Mouse (Mus musculus) CD4-positive helper T cell, adult 2 months (primary cell): ENCODE measurements around the gene Glis3.

Experiments
- DNase-seq: peaks from one replicate; pipeline ENCODE4 v3.0.0-alpha.2; 2012; ENCODE audit warnings: low read depth, missing footprints, low spot score

Glis3 gene

DNA sequence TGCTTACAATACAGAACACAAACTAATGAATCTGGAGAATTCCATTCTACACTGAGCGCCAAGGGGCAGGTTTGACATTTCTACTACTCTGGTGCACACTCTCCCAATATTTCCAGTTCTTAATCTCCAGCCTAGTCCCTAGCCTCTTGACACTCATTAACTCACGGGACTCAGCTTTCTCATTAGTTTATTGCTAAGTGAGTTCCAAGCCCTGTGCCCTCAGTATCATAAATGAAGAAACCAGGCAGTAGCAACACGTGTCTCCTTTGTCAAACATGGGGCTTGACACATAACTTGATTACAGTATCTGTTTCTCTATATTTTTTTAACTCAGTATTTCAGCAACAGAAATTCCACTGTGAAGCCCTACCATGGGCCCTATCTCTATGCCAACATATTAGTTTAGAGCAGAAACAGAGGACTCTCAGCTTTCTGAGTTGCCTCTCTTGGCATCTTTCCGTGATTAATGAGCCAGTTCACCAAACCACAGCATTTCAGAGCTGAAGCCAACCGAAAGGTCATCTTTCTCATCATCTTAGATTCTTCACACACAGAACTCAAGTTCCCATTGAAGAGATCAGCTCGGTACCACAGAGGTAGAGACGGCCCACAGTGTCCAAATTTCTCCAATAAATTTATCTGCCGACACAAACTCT lies 186.1 kb downstream of the Glis3 start:
- no peak for DNase-seq

DNA sequence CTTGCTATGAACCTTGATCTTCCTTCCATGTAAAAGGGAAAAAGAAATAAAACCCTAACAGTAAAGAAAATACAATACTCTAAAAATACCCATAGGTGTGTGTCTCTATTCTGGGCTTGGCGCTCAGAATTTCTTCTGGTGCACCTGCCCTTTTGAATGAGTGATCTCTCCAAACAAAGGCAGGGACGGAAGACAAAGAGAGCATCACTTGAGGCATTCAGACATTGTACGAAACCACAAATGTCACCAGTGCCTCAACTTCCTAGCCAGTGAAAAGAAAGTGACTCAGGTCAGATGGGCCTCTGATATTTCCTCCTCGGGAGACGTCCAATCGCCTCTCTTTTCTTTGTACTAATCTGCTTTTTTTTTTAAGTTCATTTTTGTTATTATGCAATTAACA lies 201.8 kb downstream of the Glis3 start:
- DNase-seq = no peak

DNA sequence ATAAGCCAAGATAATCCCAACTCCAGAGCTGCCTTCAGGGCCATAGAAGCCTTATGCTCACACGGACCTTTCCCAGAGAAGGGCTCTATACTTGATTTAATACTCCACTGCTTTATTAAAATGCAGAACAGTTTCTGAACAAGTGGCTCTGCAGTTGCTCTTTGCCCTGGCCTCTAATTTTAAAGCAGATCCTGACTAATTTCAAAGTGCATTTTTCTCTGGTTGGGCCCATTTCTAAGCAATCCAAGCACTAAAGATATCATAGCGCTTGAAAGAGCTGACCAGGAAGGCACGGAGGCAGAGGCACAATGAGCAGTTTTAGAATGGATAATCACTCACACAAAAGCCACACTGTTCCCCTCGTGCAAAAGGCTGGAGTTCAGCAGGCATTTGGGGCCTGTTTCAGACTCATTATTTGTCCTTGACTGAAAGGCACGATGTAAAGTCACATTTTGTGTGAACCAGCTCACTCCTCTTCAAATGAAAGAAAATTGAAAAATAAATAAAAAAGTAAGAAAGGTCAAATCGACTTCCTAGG lies 202.5 kb downstream of the Glis3 start:
- DNase-seq = no peak

DNA sequence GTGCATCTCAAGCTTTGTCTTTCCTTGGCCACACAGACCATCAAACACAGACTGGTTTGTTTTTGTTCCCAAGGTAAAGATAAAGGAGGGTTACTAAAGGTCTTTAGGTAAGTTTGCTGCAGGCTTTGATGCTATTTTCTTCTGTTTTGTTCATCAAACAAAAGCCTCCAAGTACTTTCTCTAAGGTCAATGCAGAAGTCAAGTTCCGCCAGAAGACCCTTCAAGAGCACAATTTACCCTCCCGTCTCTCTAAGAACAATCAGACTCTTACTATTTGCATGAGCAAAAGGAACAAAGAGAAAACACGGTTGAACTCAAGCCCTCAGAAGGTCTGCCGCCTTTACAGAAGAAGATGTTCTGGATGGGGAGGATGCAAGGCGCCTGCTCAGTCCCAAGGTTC lies 206.3 kb downstream of the Glis3 start:
- DNase-seq = no peak

DNA sequence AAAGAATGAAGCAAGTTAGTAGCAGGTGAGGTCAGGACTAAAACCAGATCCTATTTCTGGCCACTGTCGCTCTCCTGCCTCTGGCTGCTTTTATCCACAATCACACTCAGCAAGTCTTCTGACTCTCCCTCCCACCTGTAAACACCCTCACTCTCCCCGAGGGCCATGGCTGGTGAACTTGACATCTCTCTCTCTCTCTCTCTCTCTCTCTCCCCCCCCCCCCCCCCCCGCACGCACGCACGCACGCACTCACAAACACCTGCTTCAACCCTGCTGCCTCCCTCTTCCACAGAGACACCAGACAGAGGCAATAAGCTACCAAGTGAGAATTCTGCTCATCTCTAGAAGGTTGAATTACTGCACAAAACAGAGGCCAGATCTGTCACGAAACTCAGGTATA lies 208.7 kb downstream of the Glis3 start:
- DNase-seq = no peak

DNA sequence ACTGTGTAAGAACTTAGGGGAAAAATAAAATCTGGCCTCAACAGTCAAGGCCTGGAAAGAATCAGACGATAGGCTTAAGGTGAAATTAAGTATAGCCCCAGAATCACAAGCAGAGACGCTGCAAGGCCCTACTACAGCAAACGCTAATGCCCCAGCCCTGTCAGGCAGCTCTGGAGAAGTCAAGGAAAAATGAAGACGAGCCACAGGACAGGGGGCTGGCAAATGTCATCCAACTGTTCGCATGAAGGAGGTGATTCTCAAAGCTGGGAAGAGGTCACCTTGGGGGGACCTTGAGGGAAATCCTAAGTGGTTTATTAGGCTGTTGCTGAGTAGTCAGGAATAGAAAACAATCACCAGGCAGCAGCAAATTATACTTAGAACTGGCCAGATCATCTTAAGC lies 214.1 kb downstream of the Glis3 start:
- DNase-seq = no peak

DNA sequence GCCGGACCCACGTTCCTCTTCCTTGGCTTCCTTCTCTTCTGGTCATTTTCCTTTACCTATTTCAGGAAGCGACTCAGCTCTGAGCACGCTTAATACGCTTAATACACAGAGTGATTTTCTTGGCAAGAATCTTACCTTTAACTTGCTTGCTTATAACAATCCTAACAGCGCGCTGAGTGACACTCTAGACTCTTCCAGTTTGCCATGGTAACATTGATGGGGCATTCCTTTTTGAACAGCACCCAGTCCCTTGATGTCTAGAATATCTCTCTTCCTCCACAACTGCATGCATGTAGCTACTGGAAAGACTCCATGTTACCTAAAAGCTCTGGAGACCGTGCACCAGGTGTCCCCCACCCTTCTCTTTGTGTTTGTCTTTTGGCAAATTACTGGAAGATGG lies 225.5 kb downstream of the Glis3 start:
- DNase-seq = no peak

DNA sequence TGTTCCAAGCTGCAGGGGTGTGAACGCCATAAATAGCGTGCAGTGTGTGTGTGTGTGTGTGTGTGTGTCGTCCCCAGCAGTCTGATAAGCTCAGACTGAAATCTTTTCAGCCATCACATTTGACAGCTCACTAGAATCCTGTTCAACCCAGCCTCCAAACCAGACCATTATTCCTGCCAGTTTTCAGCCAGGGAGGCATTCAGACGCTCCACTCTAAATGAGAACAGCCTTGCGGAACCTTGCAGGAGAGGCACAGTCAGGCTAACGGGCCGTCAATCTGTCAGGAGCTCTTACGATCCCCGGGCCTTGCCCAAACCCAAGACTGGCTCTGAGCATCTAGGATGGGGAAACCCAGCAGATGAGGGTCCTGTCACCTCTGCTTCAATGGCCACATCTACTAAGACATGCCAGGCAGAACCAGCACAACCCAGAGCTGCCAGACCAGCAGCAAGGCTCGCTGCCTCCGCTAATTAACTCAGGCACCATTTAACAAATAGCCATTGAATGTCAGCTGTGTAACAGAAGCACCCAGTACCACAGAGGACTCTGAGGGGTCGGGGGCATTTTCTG lies 226.8 kb downstream of the Glis3 start:
- no peak for DNase-seq

DNA sequence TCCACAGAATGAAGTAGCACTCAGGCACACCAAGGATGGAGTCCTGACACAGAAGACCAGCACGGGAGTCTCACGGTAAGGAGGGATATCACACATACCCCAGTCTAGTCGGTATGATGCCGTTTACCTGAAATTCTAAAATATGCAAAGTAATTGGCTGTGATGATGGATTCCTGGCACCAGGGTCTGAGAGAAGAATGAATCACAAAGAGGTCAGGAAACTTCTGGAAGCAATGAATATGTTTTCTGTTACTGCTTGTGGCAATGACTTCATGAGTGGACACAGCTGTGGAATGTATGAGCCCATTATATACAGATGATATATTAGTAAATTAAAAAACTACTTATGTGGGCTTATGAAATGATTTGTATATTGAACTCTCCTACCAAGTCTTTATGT lies 231.1 kb downstream of the Glis3 start:
- DNase-seq = no peak

DNA sequence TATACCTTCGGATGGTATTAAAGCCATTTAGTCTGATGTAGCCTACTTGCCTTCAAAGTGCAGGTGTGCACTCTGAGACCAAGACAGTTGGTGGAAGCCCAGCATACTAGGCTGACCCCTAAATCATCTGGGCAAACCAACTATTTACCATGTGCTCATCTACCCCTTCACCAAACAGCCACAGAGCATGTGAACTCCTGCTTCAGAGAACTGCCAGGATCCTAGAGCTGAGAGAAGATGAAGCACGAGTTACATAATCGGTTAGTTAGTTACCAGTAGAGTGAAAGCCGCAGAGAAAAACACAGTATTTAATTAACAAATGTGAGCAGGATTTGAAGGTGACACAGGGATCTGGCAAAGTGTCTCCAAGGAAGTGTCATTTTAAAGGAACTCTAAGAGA lies 237.7 kb downstream of the Glis3 start:
- no peak for DNase-seq

DNA sequence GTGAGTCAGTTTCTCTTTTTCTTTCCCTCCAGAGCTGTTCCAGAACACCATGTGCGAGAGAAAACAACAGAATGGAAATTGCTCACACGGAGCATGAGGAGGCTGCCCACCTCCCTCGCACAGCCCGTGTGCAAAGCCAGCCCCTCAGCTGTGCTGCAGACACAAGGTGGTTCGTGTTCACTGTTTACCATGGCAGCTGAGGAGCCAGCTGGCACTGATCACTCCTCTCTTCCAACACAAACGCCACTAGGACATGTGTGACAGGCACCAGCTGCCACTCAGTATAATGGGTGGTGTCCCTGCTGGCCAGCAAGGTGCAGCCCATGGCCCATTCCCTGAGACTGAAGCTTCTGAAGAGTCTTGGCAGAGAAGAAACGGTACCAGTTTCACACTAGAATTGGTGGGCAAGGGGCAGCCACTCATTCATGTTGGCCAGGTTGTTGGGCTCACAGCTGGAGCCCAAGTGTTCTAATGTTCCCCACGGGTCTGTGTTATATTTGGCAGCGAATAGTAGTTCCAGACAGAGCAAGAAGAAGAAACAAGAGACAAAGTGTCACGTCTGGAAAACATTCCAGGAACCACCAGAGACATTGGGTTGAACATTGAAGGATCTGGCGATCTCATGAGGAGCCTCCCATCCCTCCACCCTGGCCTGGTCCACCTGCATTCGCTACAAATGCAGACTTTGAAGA lies 243.3 kb downstream of the Glis3 start:
- DNase-seq = no peak

DNA sequence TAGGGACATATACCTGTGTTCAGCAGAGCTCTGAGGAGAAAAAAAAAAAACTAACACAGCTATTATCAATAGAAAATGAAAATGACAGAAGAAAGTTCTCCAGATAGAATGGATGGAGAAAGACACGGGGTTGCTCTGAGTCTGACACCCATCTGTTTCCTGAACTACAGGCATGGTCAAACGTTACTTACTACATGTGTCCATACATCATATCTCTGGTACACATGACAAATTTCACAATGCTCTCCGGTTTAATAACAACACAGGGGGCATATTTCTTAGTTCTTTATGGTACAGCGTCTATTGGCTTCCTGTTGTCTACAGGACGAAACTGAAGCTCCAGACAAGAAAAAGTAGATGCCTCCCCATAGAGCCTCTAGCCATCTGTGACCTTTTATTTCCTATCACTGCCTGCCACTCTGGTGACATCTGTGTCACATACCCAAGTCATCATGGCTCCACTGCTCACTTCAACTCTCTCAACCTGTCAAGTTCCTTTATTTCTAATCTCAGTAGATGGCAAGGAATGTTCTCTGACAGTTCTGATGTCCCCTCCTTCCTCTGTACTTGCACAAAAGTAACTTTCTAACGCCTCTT lies 251.6 kb downstream of the Glis3 start:
- DNase-seq = no peak

DNA sequence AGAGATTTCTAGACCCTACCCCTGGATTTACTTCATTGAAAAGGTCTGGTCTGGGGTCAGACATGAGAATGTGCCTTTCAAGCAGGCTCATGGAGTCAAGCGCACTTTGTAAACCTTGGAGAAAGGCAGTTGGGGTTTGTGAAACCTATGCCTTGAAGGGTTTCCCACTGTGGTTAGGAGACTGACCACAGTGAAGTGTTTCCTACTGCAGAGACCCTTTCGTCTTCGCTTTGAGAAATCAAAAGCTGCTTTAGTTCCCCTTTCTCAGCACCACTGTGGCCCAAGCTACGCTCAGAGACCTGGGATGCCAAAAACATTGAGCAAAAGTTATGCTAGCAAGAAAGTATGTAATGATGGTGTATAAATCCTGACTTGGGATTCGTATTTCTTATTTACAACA lies 255.7 kb downstream of the Glis3 start:
- no peak for DNase-seq

DNA sequence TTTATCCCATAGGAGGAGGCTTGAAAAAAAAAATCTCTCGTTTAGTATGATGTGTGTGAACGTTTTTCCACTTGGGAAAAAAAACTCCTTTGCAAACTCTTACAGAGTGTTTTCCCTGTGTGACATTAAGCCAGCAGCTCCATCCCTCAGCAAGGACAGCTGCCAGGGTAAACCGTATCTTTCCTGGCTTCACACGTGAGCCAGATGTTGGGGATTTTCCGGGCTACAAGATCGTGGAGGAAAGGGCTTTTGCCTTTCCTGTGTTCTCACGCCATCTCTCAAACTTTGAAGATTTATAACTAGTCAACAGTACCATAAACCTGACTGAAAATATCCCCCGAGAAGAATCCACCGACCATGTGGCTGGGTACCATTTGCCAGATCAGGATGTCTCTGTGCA lies 256.9 kb downstream of the Glis3 start:
- no peak for DNase-seq

DNA sequence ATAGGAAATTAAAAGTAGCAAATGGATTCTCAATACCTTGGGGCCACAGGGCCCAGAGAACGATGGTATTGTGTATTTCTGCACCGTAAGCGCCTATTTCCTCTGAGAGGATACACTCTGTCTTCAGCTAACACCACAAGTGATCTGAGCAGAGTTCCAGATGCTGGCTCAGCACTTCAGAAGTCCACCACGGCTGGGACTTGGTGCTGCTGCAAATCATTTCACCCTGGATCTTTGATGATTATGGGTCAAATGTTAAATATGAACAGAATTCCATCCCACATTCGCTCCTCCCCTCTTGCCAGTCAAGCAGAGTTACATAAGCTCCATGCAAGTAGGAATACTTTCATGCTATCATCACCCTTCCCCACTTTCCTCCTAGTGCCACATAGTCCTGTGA lies 263.8 kb downstream of the Glis3 start:
- no peak for DNase-seq

DNA sequence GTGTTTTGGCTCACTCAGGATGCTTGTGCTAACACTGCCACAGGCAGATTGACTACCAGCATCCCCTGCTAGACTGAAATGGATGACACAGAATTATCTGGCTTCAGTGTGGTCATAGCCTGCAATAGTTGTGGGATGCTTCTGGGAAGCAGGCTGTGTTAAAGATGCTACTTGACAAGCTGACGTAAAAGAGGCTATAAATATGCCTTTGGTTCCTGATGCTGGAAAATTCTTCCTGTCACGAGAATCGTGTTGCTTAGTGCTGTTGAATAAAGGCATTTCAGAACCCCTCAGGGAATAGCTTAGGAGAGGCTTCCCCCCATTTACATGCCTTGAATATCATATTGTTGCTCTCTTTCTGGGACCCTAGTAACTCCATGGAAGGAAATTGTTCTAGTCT lies 271.1 kb downstream of the Glis3 start:
- no peak for DNase-seq

DNA sequence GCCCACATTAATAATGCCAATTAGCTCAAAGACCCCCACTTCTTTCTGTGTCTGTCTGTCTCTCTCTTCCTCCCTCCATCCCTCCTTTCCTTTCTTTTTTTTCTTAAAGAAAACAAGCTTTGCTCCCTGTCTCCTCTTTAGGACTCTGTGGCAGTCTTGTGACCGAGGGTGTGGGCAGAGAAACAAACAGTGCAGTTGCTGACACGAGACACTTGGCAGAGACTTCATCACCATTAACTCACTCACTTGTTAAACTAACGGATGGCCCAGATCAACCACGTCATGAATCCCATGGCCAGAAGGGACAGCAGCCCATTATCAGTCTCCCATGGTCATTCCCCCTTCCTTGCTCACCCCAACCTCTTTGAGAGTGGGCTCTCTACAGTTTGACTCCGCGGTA lies 276.9 kb downstream of the Glis3 start:
- no peak for DNase-seq

DNA sequence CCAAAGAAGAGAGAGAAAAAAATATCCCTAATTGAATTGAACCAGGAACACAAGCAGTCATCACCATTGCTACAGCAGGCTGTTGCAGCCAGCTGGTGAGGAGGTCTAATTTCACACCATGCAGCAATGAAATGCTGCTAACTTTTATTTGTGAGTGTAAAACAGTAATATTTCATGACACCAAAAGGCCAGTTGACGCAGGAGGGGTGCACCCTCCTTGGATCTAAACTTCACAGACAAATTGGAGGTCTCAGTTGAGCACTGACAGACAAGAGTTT lies 284.4 kb downstream of the Glis3 start:
- no peak for DNase-seq

DNA sequence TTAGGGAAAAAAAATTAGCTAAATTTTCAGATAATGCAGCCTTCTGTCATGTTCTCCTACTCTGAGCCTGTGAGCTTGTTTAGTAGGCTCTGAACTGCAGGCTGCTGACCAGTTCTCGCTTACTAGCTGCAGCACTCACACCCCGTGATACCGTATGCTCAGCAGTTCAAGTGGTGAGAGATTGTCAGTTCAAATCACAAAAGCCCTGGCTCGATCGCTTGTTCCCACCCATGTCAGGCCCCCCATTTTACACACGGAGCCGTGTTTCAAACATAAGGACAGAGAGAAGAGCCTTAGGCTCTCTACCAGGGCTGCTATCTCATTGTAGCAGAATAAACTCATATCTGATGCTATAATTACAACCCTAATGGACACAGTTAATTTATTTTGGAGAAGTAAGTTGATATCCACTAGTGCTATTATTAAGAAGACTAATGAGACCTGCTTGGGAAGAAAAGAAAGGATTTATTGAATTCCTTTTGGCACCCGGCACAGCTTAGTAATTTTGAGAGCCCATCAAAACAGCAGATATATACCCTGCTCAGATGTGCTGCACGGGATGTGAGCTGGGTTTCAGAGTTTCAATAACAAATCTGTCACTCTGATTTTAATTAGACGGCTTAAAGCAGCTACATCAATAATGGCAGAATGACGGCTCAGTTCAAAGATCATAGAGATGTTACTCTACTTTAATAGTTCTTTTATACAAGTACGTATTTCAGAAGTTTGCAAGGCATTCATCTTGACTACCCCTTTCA lies 284.9 kb downstream of the Glis3 start:
- no peak for DNase-seq

DNA sequence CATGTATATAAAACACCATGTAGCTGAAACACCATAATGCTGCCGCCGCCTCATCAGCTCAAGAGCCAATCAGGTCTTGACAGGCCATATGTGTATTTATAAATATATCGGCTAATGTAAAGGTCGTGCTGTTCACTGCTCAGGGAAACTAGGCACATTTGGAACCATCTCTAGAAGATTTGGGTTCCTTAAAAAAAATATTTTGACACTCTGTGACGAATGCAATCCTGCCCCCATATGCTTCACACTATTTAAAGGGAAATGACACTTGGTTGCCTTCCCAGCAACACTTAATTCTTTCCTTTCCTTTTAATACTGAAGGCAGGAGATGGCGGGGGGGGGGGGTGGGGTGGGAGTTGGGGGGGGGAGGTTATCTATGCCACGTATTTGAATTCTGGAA lies 286.1 kb downstream of the Glis3 start:
- no peak for DNase-seq

DNA sequence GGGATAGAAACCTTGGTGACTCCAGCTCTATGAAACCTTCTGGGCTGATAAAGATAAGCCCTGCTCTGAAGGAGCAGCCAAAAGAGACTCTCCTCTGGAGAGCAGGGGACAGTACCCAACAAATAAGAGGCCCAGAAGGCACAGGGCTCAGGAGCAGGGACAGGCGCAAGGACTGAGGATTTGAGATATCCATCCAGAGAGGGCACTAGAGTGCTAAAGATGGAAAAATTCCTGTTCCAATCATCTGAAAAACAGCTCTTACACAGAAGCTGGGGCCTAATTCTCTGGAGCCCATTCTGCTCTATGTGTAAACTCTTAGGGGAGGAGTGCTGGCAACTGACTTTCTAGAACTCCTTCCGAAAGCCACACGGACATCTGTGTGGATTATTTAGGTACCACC lies 287.0 kb downstream of the Glis3 start:
- no peak for DNase-seq

DNA sequence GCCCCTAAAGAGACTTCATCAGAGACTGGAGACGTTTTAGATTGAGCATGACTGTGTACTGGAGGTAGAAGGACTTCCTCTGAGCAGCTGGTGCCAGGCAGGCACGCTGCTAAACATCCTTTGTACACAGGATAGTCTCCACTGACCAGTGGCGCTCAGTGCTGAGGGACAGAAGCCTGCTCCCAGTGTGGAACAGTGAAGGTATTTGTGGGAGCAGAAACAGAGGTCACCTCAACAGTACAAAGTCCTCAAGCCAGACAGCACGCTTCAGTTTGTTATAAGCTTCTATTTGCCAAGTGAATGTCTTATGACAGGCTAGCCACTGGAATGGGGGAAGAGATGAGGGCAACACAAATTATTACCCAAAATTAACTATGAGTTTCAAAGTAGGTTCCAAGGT lies 289.0 kb downstream of the Glis3 start:
- no peak for DNase-seq
